Mouse (Mus musculus): ENCODE measurements around the gene Dgkq. TPM values are rescaled to one million over a fixed set of nuclear protein-coding genes. Genes with fewer than 3 reads are reported as not detected.

Gene Dgkq
- total RNA-seq (2015; ENCODE audit: low replicate concordance) (0.96 and 4.8 TPM in 2 replicates), total RNA-seq (2017; ENCODE audit: low replicate concordance) (0.70 and 1.3 TPM in 2 replicates)

GRCm38 (mm10) chr5:108668977-108669936 lies at the start of gene Dgkq:
TSS of gene Dgkq (minus strand) at chr5:108669672.
- peak; percentile 85 for ATAC-seq (replicated peaks; ENCODE audit: low FRiP score, poor library complexity, severe bottlenecking)

GRCm38 (mm10) chr5:108718051-108718450 lies 48.6 kb upstream of the Dgkq start:
- no peak for ATAC-seq (replicated peaks; ENCODE audit: low FRiP score, poor library complexity, severe bottlenecking)

GRCm38 (mm10) chr5:108715974-108716373 lies 46.5 kb upstream of the Dgkq start:
- no peak for ATAC-seq (replicated peaks; ENCODE audit: low FRiP score, poor library complexity, severe bottlenecking)

- ATAC-seq (replicated peaks; ENCODE audit: low FRiP score, poor library complexity, severe bottlenecking), result no peak
Measured at GRCm38 (mm10) chr5:108714149-108714548, 44.7 kb upstream of the Dgkq start.

GRCm38 (mm10) chr5:108713691-108714090 lies 44.2 kb upstream of the Dgkq start:
- no peak for ATAC-seq (replicated peaks; ENCODE audit: low FRiP score, poor library complexity, severe bottlenecking)

GRCm38 (mm10) chr5:108713096-108713495 lies 43.6 kb upstream of the Dgkq start:
- no peak for ATAC-seq (replicated peaks; ENCODE audit: low FRiP score, poor library complexity, severe bottlenecking)

GRCm38 (mm10) chr5:108711968-108712367 lies 42.5 kb upstream of the Dgkq start:
- ATAC-seq (replicated peaks; ENCODE audit: low FRiP score, poor library complexity, severe bottlenecking), result no peak

- peak; percentile 63 for ATAC-seq (replicated peaks; ENCODE audit: low FRiP score, poor library complexity, severe bottlenecking)
Measured at GRCm38 (mm10) chr5:108708981-108709731, 39.7 kb upstream of the Dgkq start.

- ATAC-seq (replicated peaks; ENCODE audit: low FRiP score, poor library complexity, severe bottlenecking), result no peak
Measured at GRCm38 (mm10) chr5:108708419-108708818, 38.9 kb upstream of the Dgkq start.

- ATAC-seq (replicated peaks; ENCODE audit: low FRiP score, poor library complexity, severe bottlenecking), result peak; percentile 84
Measured at GRCm38 (mm10) chr5:108707758-108708157, 38.3 kb upstream of the Dgkq start.

- ATAC-seq (replicated peaks; ENCODE audit: low FRiP score, poor library complexity, severe bottlenecking), result no peak
Measured at GRCm38 (mm10) chr5:108703754-108704626, 34.5 kb upstream of the Dgkq start.

- no peak for ATAC-seq (replicated peaks; ENCODE audit: low FRiP score, poor library complexity, severe bottlenecking)
Measured at GRCm38 (mm10) chr5:108701341-108702021, 32.0 kb upstream of the Dgkq start.

GRCm38 (mm10) chr5:108700346-108700745 lies 30.9 kb upstream of the Dgkq start:
- no peak for ATAC-seq (replicated peaks; ENCODE audit: low FRiP score, poor library complexity, severe bottlenecking)

- no peak for ATAC-seq (replicated peaks; ENCODE audit: low FRiP score, poor library complexity, severe bottlenecking)
Measured at GRCm38 (mm10) chr5:108697341-108697753, 27.9 kb upstream of the Dgkq start.

GRCm38 (mm10) chr5:108696542-108696941 lies 27.1 kb upstream of the Dgkq start:
- ATAC-seq (replicated peaks; ENCODE audit: low FRiP score, poor library complexity, severe bottlenecking), result no peak

- no peak for ATAC-seq (replicated peaks; ENCODE audit: low FRiP score, poor library complexity, severe bottlenecking)
Measured at GRCm38 (mm10) chr5:108695861-108696260, 26.4 kb upstream of the Dgkq start.

- ATAC-seq (replicated peaks; ENCODE audit: low FRiP score, poor library complexity, severe bottlenecking), result peak; percentile 34
Measured at GRCm38 (mm10) chr5:108694352-108695261, 25.1 kb upstream of the Dgkq start.

- ATAC-seq (replicated peaks; ENCODE audit: low FRiP score, poor library complexity, severe bottlenecking), result peak; percentile 87
Measured at GRCm38 (mm10) chr5:108693872-108694288, 24.4 kb upstream of the Dgkq start.
